Mouse (Mus musculus) urinary bladder, postnatal 14 days (tissue): ENCODE results near the gene Anapc11.

Experiments
- DNase-seq: peaks from one replicate; pipeline ENCODE4 v3.0.0; 2021; ENCODE audit warnings: low spot score

Anapc11 gene

DNA sequence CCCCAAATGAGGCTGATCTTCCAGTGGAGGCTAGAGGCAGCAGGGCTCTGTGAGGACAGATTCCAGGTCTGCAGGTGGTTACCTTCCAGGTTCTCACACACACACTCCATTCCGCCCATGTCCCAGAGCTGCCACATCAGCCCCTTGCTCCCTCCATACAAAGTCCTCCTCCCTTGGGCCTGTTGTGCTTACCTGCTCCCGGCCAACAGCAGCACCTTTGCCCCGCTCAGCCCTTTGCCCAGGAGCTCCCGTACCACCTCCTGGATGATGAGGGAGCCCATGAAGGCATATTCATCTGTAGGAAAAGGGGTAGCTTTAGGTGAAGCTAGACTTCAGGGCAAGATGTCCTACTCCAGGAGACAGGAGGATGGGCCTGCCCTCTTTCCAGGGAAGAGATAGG is 59.1 kb downstream of the Anapc11 start:
- no peak for DNase-seq
